Mouse (Mus musculus) skeletal muscle tissue, adult 2 months (tissue): ENCODE measurements around the gene Uggt1.

Experiments
- DNase-seq: peaks from one replicate; pipeline ENCODE4 v3.0.0-alpha.2; 2012; ENCODE audit warnings: low read depth, low spot score

The Uggt1 gene

GRCm38 (mm10) chr1:36114844-36115243 lies 129.7 kb downstream of the Uggt1 start:
- no peak for DNase-seq

GRCm38 (mm10) chr1:36113670-36114069 lies 130.8 kb downstream of the Uggt1 start:
- DNase-seq = no peak

- DNase-seq = no peak
These were observed 131.9 kb downstream of the Uggt1 start for GRCm38 (mm10) chr1:36112665-36113064.

GRCm38 (mm10) chr1:36109987-36110386 lies 134.5 kb downstream of the Uggt1 start:
- no peak for DNase-seq

GRCm38 (mm10) chr1:36105917-36106706 lies 138.4 kb downstream of the Uggt1 start:
- DNase-seq = no peak

- no peak for DNase-seq
These were observed 144.1 kb downstream of the Uggt1 start for GRCm38 (mm10) chr1:36100371-36100770.

GRCm38 (mm10) chr1:36098432-36098831 lies 146.1 kb downstream of the Uggt1 start:
- peak; percentile 83 for DNase-seq

GRCm38 (mm10) chr1:36095423-36096272 lies 148.9 kb downstream of the Uggt1 start:
- no peak for DNase-seq

GRCm38 (mm10) chr1:36093741-36094140 lies 150.8 kb downstream of the Uggt1 start:
- no peak for DNase-seq

- DNase-seq = no peak
These were observed 153.3 kb downstream of the Uggt1 start for GRCm38 (mm10) chr1:36091246-36091645.

- no peak for DNase-seq
These were observed 153.8 kb downstream of the Uggt1 start for GRCm38 (mm10) chr1:36090722-36091110.
